ENCODE assay signal across 10 mouse cellular contexts in the genomic region with DNA sequence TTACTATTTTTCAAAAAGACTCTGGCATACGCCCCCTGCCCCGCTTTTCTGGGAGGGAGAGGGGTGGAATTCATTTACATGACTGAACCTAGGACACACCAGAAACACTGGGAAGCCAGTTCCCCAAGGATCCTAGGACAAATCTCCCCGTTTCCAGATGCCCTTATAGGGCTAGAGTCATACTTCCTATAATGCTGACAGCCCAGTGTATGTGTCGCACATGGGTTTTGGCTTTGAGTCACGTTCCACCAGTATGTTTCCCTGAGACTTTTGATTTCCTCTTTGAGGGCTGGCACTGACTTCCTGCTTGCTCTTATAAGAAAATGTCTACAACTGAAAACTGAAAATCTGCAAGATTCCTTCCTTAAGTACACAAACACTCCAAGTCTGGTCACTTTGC. TPM values are rescaled to one million over a fixed set of nuclear protein-coding genes. Genes with fewer than 3 reads are reported as not detected.
DNase-seq lines count a peak whose midpoint lies in the region; ATAC-seq and TF ChIP-seq lines count a peak whose summit lies in the region.
"Had no signal": no experiment of that assay in that cellular context is flagged by ENCODE, and none has a peak within 500 bp of the region (broad histone marks: within the 10 kb centered on the region; RNA-seq: fewer than 3 reads in every experiment).

No protein-coding gene starts in this region.

- H3K4me2 ChIP-seq in lung, embryonic 14.5 days, result no peak overlapping the region
- H3K4me2 ChIP-seq in lung, postnatal 0 days (replicated peaks; ENCODE audit: low read depth, low read length), result no peak overlapping the region
- H3K4me2 ChIP-seq: forebrain, embryonic 13.5 days had no signal

- H3K9ac ChIP-seq in lung, embryonic 14.5 days, result no peak overlapping the region
- no peak overlapping the region for H3K9ac ChIP-seq in lung, postnatal 0 days (replicated peaks; ENCODE audit: low read depth)
- H3K9ac ChIP-seq: forebrain, embryonic 13.5 days had no signal

- H3K27ac ChIP-seq in lung, embryonic 14.5 days (ENCODE audit: low read depth), result no peak overlapping the region
- H3K27ac ChIP-seq in lung, postnatal 0 days (ENCODE audit: low read length), result peak overlapping the region; percentile 62
- H3K27ac ChIP-seq: forebrain, embryonic 13.5 days; left cerebral cortex, adult 2 months had no signal

- no peaks in the 10 kb centered on the region for H3K36me3 ChIP-seq in lung, embryonic 14.5 days (ENCODE audit: insufficient read depth)
- no peaks in the 10 kb centered on the region for H3K36me3 ChIP-seq in lung, postnatal 0 days (ENCODE audit: insufficient read depth, low read length)

- no peak for TF ChIP-seq CTCF in lung, embryonic 14.5 days (IDR thresholded peaks at IDR 0.05; ENCODE audit: low read depth)
- TF ChIP-seq CTCF in lung, postnatal 0 days (IDR thresholded peaks at IDR 0.05), result no peak

- no peak overlapping the region for H3K4me3 ChIP-seq in lung, embryonic 14.5 days (ENCODE audit: low read depth, low read length)
- no peak overlapping the region for H3K4me3 ChIP-seq in lung, postnatal 0 days (ENCODE audit: low read depth, low read length)
- H3K4me3 ChIP-seq: forebrain, embryonic 13.5 days; left cerebral cortex, adult 2 months had no signal

- WGBS in lung, embryonic 14.5 days, result 60% methylated on average over 5 of the region's 5 CpGs
- WGBS in lung, postnatal 0 days, result 43% methylated on average over 5 of the region's 5 CpGs

- peaks cover 23% of the 10 kb centered on the region for H3K4me1 ChIP-seq in lung, embryonic 14.5 days (ENCODE audit: insufficient read depth)
- peaks cover 17% of the 10 kb centered on the region for H3K4me1 ChIP-seq in lung, postnatal 0 days (ENCODE audit: insufficient read depth, low read depth, low read length)

- no peak for ATAC-seq in lung, embryonic 14.5 days (ENCODE audit: insufficient read depth)
- ATAC-seq in lung, postnatal 0 days, result no peak

- DNase-seq in heart, adult 11 months, result peak; percentile 94
- DNase-seq in heart, postnatal 14 days, result no peak
- DNase-seq in lung, embryonic 14.5 days, result peak; percentile 55
- DNase-seq in lung, postnatal 14 days, result no peak
- peak; percentile 52 for DNase-seq in R1 (ENCODE audit: low read depth, low spot score)
- DNase-seq in lung, postnatal 0 days (ENCODE audit: low spot score), result peak; percentile 66
- no peak for DNase-seq in cerebellum, postnatal 36 days
- DNase-seq in retina, embryonic 14.5 days (ENCODE audit: low spot score), result no peak

- TF ChIP-seq EP300 in lung, postnatal 0 days (IDR thresholded peaks at IDR 0.05), result no peak

- H3K27me3 ChIP-seq in lung, embryonic 14.5 days (ENCODE audit: insufficient read depth, low read length), result no peaks in the 10 kb centered on the region
- no peaks in the 10 kb centered on the region for H3K27me3 ChIP-seq in lung, postnatal 0 days (replicated peaks; ENCODE audit: insufficient read depth, low read length)

- intact Hi-C loops in heart, postnatal 14 days (cut with DNase I), result loop anchor here (1.0 to 10.0 kb wide), 5 partner anchors 31 to 277 kb away; no protein-coding TSS in a partner anchor

- no peaks in the 10 kb centered on the region for H3K9me3 ChIP-seq in lung, embryonic 14.5 days (ENCODE audit: low read depth, low read length)
- no peaks in the 10 kb centered on the region for H3K9me3 ChIP-seq in lung, postnatal 0 days (ENCODE audit: low read length)
- H3K9me3 ChIP-seq: forebrain, embryonic 13.5 days had no signal

RNA-seq across cellular contexts. Expression of a gene that starts 3.5 kb away (rescaled TPM):
- total RNA-seq in heart, postnatal 14 days (2021), result 10 to 100 TPM; 61.8 to 65.7 TPM
- polyA plus RNA-seq in lung, embryonic 14.5 days (2014; fragmentation: Nextera tagmentation; extraction: Ambion mirVana), result 9.8 and 10.5 TPM in 2 replicates
- 54.8 and 71.1 TPM in 2 replicates for polyA plus RNA-seq in lung, postnatal 0 days (2015; fragmentation: Nextera tagmentation; extraction: Ambion mirVana)

Comparison
In these comparisons a context has a peak if more than half of its experiments do, and no peak if none do; other contexts are left out.
1. DNase-seq: peak in heart, adult 11 months (single experiment), lung, embryonic 14.5 days (single experiment), R1 (single experiment) and lung, postnatal 0 days (single experiment); none in heart, postnatal 14 days (0 of 2), lung, postnatal 14 days (single experiment), cerebellum, postnatal 36 days (0 of 2) and retina, embryonic 14.5 days (single experiment).